Mouse (Mus musculus) bone marrow, adult 2 months (tissue): ENCODE measurements around the gene Bmp7. TPM values are rescaled to one million over a fixed set of nuclear protein-coding genes. Genes with fewer than 3 reads are reported as not detected.

Source experiments
- H3K27ac ChIP-seq: fragments of 200-500 bp; 2 replicates; pipeline ENCODE4 v1.5.1; 2012; ENCODE audit warnings: low read depth, mild to moderate bottlenecking, control low read depth, inconsistent platforms, low read length; ENCODE audit not compliant: control insufficient read depth, poor library complexity, insufficient read depth
- H3K4me1 ChIP-seq: fragments of 200-500 bp; 2 replicates; pipeline ENCODE4 v1.6.1; 2011; ENCODE audit warnings: low read length; ENCODE audit not compliant: control insufficient read depth, insufficient read depth
- H3K4me3 ChIP-seq: fragments of 200-500 bp; replicated peaks from 2 replicates; pipeline ENCODE3; 2011; ENCODE audit warnings: mild to moderate bottlenecking, low read depth, low read length, control low read depth; ENCODE audit not compliant: control insufficient read depth
- CTCF ChIP-seq: fragments of 200-500 bp; IDR thresholded peaks from 2 replicates; pipeline ENCODE4 v1.5.1; 2011; ENCODE audit warnings: low read length, control low read depth; ENCODE audit not compliant: control insufficient read depth, insufficient read depth
- POLR2A ChIP-seq: fragments of 200-500 bp; IDR thresholded peaks from 2 replicates; pipeline ENCODE4 v1.6.1; 2011; ENCODE audit warnings: low read depth, mild to moderate bottlenecking, control low read depth, low read length, borderline replicate concordance; ENCODE audit not compliant: control insufficient read depth
- WGBS: fragments of 180-500 bp; shearing (Covaris S2); methylation state at CpG from one replicate; pipeline ENCODE4 v1.1.7; 2018; 5-methylcytosine and 5-hydroxymethylcytosine counted together
- polyA plus RNA-seq: library from polyadenylated mRNA; stranded (reverse); fragments of >200 nt; gene quantifications from 2 replicates; pipeline ENCODE4 v1.2.4, GENCODE M21; 2011; ENCODE audit warnings: low replicate concordance; ENCODE audit not compliant: missing spikeins, insufficient read depth, insufficient read length

The Bmp7 gene
- polyA plus RNA-seq, 1 experiment: 0.55 TPM

GRCm38 (mm10) chr2:172973806-172974565 is 33.9 kb upstream of the Bmp7 start:
- no peak overlapping the region for H3K4me3 ChIP-seq
- WGBS: 66% methylated on average over 7 of the region's 7 CpGs
- H3K27ac ChIP-seq: no peak overlapping the region
- peaks cover 1% of the 10 kb centered on the region; the same call in 1 of the 2 replicates for H3K4me1 ChIP-seq
- TF ChIP-seq POLR2A (no peak), CTCF (no peak)

- H3K4me3 ChIP-seq: no peak overlapping the region
- no peaks in the 10 kb centered on the region; the same call in 1 of the 2 replicates for H3K4me1 ChIP-seq
- TF ChIP-seq CTCF: no peak
- no peak for TF ChIP-seq POLR2A
- WGBS: 89% methylated on average over 2 of the region's 2 CpGs
- H3K27ac ChIP-seq: no peak overlapping the region
Observed at GRCm38 (mm10) chr2:172971865-172972264, 31.7 kb upstream of the Bmp7 start.

GRCm38 (mm10) chr2:172966480-172966879 is 26.4 kb upstream of the Bmp7 start:
- Histone ChIP-seq H3K4me3 (no peak overlapping the region), H3K4me1 (no peaks in the 10 kb centered on the region; the same call in 1 of the 2 replicates), H3K27ac (no peak overlapping the region)
- WGBS: 50% methylated on average over 5 of the region's 5 CpGs
- TF ChIP-seq CTCF: no peak
- no peak for TF ChIP-seq POLR2A

- TF ChIP-seq POLR2A (no peak), CTCF (no peak)
- no peaks in the 10 kb centered on the region; the same call in 1 of the 2 replicates for H3K4me1 ChIP-seq
- no peak overlapping the region for H3K4me3 ChIP-seq
Observed at GRCm38 (mm10) chr2:172965249-172965648, 25.1 kb upstream of the Bmp7 start.

GRCm38 (mm10) chr2:172961211-172961610 is 21.1 kb upstream of the Bmp7 start:
- Histone ChIP-seq H3K4me3 (no peak overlapping the region), H3K4me1 (no peaks in the 10 kb centered on the region), H3K27ac (no peak overlapping the region)
- whole genome bisulfite sequencing: 88% methylated on average over 6 of the region's 6 CpGs
- TF ChIP-seq POLR2A (no peak), CTCF (no peak)

More at GRCm38 (mm10) chr2:172965249-172965648, 25.1 kb upstream of the Bmp7 start:
- H3K27ac ChIP-seq: no peak overlapping the region
- WGBS: 78% methylated on average over 11 of the region's 11 CpGs

GRCm38 (mm10) chr2:172960350-172960749 is 20.2 kb upstream of the Bmp7 start:
- H3K4me1 ChIP-seq: no peaks in the 10 kb centered on the region

GRCm38 (mm10) chr2:172959006-172959768 is 19.1 kb upstream of the Bmp7 start:
- TF ChIP-seq CTCF (no peak), POLR2A (no peak)
- Histone ChIP-seq H3K4me1 (no peaks in the 10 kb centered on the region), H3K27ac (no peak overlapping the region), H3K4me3 (no peak overlapping the region)
- WGBS: 75% methylated on average over 13 of the region's 13 CpGs

More at GRCm38 (mm10) chr2:172960350-172960749, 20.2 kb upstream of the Bmp7 start:
- no peak for TF ChIP-seq CTCF
- no peak for TF ChIP-seq POLR2A
- H3K27ac ChIP-seq: no peak overlapping the region
- no peak overlapping the region for H3K4me3 ChIP-seq
- WGBS: 70% methylated on average over 3 of the region's 3 CpGs

GRCm38 (mm10) chr2:172958579-172958978 is 18.5 kb upstream of the Bmp7 start:
- Histone ChIP-seq H3K4me3 (no peak overlapping the region), H3K27ac (no peak overlapping the region), H3K4me1 (no peaks in the 10 kb centered on the region)
- 39% methylated on average over 5 of the region's 5 CpGs for WGBS
- TF ChIP-seq POLR2A (no peak), CTCF (no peak)
